Mouse (Mus musculus): ENCODE measurements around the gene Olfr397.

The Olfr397 gene

DNA sequence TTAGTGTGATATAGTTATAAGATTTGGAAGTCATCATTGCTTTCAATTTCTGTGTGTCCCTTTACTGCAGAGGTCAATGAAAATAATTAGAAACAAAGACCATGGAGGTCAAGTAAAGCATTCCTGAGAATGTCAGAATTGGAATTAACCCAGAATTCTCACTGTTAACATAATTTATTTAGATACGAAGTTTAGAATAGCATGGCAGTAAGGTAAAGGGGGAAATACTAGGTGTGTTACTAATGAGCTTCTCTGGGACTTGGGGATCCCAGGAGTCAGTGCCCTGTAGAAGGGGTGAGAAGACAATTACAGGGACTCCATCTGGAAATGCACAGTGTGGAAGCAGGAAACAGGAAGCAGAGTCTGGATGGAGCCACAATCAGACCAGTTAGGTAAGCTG, at the start of gene Olfr397:
TSS of gene Olfr397 (plus strand) at position 301 of the 400 bp plus-strand sequence.
- DNase-seq: no peak

DNA sequence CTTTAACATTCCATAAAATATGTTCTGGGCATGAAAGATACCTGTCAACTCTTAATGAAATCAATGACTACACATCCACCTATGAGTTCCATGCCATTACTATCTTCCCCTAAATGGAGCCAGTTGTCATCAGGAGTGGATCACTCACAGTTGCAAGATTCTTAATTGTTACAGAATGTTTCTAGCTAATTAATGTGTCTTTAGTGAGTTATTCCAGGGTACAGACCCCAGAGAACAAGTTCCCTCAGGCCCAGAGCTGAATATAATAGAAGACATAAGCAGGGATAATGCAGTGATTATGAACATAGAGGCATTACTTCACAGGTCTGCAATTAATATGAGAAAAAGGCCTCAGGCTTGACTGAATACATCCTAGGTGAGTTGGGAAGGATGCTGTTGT, 24.2 kb upstream of the Olfr397 start, which contains the start of gene Olfr23:
TSS of gene Olfr23 (plus strand) at position 301 of the 400 bp plus-strand sequence.
- no peak for DNase-seq

DNA sequence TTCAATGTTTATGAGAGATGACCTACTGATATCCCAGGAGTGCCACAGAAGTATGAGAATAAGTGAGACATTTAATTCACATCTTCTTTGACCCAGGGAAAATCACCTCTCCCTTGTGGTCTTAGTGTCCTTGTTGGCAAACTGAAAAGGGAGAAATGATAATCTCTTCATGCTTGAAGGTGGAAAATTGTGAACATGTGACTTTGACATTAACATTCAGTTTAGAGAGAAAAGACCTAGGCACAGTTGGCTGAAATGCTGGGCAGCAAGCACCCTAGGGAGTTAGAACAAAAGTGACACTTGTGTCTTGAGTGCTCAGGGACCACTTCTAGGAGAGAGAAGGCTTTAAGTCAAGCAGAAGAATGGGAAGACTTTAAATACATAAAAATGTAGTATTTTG, 29.7 kb downstream of the Olfr397 start, which contains the start of gene Olfr398:
TSS of gene Olfr398 (minus strand) at position 101 of the 400 bp plus-strand sequence.
- no peak for DNase-seq

DNA sequence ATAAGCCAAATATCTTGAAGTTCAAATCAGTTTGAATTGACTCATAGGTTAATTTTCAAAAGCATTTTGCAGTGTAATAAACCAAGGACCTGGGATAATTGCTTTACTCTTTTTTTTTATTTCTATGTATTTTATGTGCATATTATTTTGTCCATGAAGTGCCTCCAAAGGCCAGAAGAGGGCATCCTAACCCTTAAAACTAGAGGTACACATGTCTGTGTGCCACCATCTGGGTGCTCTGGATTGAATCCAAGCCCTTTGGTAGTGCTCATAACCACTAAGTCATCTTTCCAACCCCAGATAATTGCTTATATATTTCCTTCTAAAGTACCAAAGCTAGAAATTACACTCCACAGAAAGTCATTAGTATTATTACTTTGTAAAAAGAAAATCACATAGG, 32.5 kb downstream of the Olfr397 start:
- no peak for DNase-seq
